Mouse (Mus musculus): ENCODE measurements around the gene C2cd4a. TPM values are rescaled to one million over a fixed set of nuclear protein-coding genes. Genes with fewer than 3 reads are reported as not detected.

The C2cd4a gene
- not detected for polyA plus RNA-seq (2015; fragmentation: Illumina TruSeq; extraction: RNeasy Lipid Tissue Mini Kit (QIAGEN cat#74804); ENCODE audit: insufficient read depth, low replicate concordance)

GRCm38 (mm10) chr9:67832046-67832605 is at the start of gene C2cd4a:
Gene C2cd4a, minus strand, starts transcription at chr9:67832330.

GRCm38 (mm10) chr9:67839981-67840859 is 8.1 kb upstream of the C2cd4a start, which contains the start of gene Vps13c:
Gene Vps13c, plus strand, starts transcription at chr9:67840396.

Other genes with a start within 250 kb of the C2cd4a start
- gene C2cd4b, start 72.9 kb downstream of the C2cd4a start, polyA plus RNA-seq (2015; fragmentation: Illumina TruSeq; extraction: RNeasy Lipid Tissue Mini Kit (QIAGEN cat#74804); ENCODE audit: insufficient read depth, low replicate concordance), result not detected
- 35.0 TPM for gene Vps13c, start 8.1 kb upstream of the C2cd4a start, polyA plus RNA-seq (2015; fragmentation: Illumina TruSeq; extraction: RNeasy Lipid Tissue Mini Kit (QIAGEN cat#74804); ENCODE audit: insufficient read depth, low replicate concordance)

Data from spleen, adult 10 weeks (tissue).